Mouse (Mus musculus) spleen, embryonic (tissue): ENCODE data around the gene Zfp853.

ENCODE experiments used
- CTCF ChIA-PET: fragments of 350-600 bp; sonication (Branson Sonifier 250); formaldehyde crosslinking; loops from one replicate; lab custom pipeline; 2022; lab: Charles Lee

The Zfp853 gene

DNA sequence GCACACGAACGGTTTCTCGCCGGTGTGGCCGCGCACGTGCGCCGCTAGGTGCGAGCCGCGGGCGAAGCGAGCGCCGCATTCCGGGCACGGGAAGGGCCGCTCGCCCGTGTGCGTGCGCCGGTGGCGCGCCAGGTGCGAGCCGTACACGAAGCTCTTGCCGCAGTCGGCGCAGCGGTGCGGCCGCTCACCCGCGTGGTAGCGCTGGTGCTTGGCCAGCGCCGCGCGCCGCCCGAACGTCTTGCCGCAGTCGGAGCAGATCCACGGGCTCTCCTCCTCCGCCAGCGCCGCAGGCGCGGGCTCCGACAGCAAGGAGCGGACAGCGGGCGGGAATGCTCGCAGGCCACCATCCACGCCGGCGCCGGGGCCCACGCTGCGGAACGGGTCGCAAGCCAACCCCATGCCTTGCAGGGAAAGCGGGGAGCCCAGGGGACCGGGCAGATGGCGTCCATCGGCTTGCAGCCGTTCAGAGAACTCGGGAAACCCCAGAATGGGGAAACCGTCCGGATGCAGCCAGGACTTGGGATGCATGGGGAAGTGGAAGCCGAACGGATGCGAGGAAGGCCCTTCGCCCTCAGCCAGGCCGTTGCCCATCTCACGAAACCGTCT lies 39.4 kb downstream of the Zfp853 start:
- CTCF ChIA-PET: no interaction called here

DNA sequence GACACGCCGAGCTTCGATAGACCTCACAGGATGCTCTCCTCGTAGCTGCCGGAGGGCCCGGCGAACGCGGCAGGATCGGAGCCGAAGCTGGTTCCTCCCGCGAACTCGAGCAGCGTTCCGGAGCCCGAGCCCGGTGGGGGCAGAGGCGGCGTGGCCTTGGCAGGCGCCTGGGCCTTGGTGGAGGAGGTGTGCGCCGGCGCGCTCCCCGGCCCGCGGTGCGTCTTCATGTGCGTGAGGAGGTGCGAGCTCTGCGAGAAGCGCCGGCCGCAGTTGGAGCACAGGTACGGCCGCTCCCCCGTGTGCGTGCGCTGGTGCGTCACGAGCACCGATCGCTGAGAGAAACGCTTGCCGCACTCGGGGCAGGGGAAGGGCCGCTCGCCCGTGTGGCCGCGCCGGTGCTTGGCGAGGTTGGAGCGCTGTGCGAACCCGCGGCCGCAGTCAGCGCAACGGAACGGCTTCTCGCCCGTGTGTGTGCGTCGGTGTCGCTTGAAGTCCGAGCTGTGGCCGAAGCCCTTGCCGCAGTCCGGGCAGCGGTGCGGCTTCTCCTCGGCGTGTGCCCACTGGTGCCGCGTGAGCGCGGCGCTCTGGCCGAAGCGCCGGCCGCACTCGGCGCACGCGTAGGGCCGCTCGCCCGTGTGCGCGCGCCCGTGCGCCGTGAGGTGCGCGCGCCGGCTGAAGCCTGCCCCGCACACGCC lies 40.1 kb downstream of the Zfp853 start:
- CTCF ChIA-PET: no interaction called here

DNA sequence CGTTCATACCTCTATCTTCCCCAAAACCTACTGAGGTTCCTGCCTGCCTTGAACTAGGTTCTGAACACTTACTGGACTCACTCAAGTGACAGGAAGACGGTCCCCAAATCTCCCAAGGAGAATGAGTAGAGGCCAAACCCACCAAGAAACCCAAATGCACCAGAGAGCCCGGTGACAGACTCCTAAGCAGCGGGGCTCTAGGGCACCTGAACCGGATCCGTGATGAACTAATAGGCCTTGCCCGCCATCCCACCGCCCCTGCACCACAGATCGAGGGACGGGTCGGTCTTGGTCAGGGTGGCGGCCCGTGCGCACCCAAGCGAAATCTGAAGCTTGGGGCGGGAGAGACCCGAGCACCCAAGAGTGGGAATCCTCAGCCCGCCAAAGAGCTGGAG lies 40.6 kb downstream of the Zfp853 start:
- CTCF ChIA-PET: no interaction called here

DNA sequence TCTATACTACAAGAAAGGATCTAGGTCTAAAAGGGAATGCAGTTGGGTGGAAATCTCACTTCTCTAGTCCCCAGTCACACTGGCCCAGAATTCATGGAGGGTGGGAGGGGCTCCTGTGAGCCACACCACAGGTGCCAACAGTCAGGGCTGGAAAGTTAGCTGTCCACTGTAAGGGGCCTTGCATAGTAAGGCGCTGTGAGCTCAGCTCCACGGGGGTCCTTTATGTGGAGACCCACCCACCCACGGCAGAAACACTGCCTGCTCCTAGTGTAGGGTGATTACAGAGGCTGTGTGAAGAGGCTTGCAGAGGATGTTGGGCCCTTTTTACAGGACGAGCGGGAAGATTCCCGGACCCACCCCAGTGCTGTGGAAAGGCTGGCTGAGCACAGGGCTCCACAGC lies 41.4 kb downstream of the Zfp853 start:
- CTCF ChIA-PET: interaction anchor here (0.5 kb wide), 1 partner anchor 56 kb away, joined by 3 read pairs; no protein-coding TSS in a partner anchor

DNA sequence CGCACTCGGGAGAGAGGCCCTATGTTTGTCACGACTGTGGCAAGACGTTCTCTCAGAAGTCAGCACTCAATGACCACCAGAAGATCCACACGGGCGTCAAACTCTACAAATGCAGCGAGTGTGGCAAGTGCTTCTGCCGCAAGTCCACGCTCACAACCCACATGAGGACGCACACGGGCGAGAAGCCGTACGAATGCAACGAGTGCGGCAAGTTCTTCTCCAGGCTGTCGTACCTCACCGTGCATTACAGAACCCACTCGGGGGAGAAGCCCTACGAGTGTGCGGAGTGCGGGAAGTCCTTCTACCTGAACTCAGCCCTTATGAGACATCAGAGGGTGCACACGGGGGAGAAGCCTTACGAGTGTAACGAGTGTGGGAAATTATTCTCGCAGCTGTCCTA lies 48.5 kb downstream of the Zfp853 start:
- CTCF ChIA-PET: no interaction called here
